Comparison of ENCODE assay signal across 9 mouse cellular contexts in the genomic region with DNA sequence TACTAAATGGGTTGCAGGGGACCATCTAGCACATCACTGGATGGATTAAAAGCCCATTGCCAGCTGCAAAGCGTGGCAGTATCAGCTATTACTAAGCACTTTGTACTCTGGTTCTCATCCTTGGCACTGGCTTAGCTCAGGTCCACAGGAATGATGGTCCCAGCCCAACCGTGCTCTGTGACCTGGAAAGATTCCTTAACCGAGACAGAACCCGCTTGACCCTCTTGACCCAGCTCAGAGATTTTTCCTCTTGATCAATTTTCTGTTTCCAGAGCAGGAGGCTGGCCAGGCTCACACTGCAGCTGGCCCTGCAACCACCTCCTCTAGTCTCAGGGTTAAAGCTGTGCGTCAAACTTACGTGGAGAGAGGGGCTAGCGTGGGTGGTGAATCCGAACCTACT. TPM values are rescaled to one million over a fixed set of nuclear protein-coding genes. Genes with fewer than 3 reads are reported as not detected.
A peak's percentile ranks its signal among the peaks of the same experiment; 100 is the strongest.
DNase-seq lines count a peak whose midpoint lies in the region; ATAC-seq lines count a peak whose summit lies in the region.
"Had no signal": no experiment of that assay in that cellular context is flagged by ENCODE, and none has a peak within 500 bp of the region (broad histone marks: within the 10 kb centered on the region; RNA-seq: fewer than 3 reads in every experiment).

No protein-coding gene starts in this region.

- H3K9ac ChIP-seq in lung, embryonic 16.5 days (ENCODE audit: low read length): peak overlapping the region; percentile 71
- no peak overlapping the region for H3K9ac ChIP-seq in hindbrain, embryonic 11.5 days (ENCODE audit: low read depth, low read length)
- H3K9ac ChIP-seq in stomach, embryonic 14.5 days (replicated peaks; ENCODE audit: low read depth, low read length): 0 out of 2 replicates have a peak overlapping the region, but pooled peaks have one; percentile 4
- H3K9ac ChIP-seq: liver, embryonic 14.5 days had no signal

- H3K4me1 ChIP-seq in lung, embryonic 16.5 days (replicated peaks; ENCODE audit: control insufficient read depth, insufficient read depth, low read length): no peaks in the 10 kb centered on the region; the same call in none of the 2 replicates
- no peaks in the 10 kb centered on the region; the same call in 1 of the 2 replicates for H3K4me1 ChIP-seq in hindbrain, embryonic 11.5 days (replicated peaks; ENCODE audit: control insufficient read depth, insufficient read depth, low read length)
- peaks cover 8% of the 10 kb centered on the region for H3K4me1 ChIP-seq in stomach, embryonic 14.5 days (ENCODE audit: control insufficient read depth, insufficient read depth, low read length)

- DNase-seq in lung, postnatal 25 days (ENCODE audit: low spot score): no peak
- no peak for DNase-seq in hindbrain, embryonic 11.5 days (ENCODE audit: low spot score)
- DNase-seq in kidney, postnatal 36 days: peak; percentile 47 to 66
- no peak for DNase-seq in left cerebral cortex, adult 9 months (ENCODE audit: low spot score in 2 of 2)
- DNase-seq in layer of hippocampus, postnatal 25 days (ENCODE audit: extremely low spot score in 1 of 2, low spot score in 1 of 2): no peak
- DNase-seq: right cerebral cortex, postnatal 25 days had no signal

- no peaks in the 10 kb centered on the region for H3K36me3 ChIP-seq in lung, embryonic 16.5 days (ENCODE audit: control insufficient read depth, insufficient read depth, low read length)
- H3K36me3 ChIP-seq in hindbrain, embryonic 11.5 days (ENCODE audit: control insufficient read depth, insufficient read depth, low read length): no peaks in the 10 kb centered on the region
- no peaks in the 10 kb centered on the region for H3K36me3 ChIP-seq in stomach, embryonic 14.5 days (ENCODE audit: control insufficient read depth, insufficient read depth, low read length)

- ATAC-seq in lung, embryonic 16.5 days (ENCODE audit: low read depth): no peak
- ATAC-seq in hindbrain, embryonic 11.5 days (ENCODE audit: low FRiP score): no peak
- no peak for ATAC-seq in stomach, embryonic 14.5 days (ENCODE audit: insufficient number of reproducible peaks, insufficient read depth, low FRiP score, low read depth)

- no peaks in the 10 kb centered on the region for H3K9me3 ChIP-seq in lung, embryonic 16.5 days (ENCODE audit: control insufficient read depth, low read length)
- H3K9me3 ChIP-seq in hindbrain, embryonic 11.5 days (ENCODE audit: control insufficient read depth, low read length): no peaks in the 10 kb centered on the region
- H3K9me3 ChIP-seq in stomach, embryonic 14.5 days (ENCODE audit: control insufficient read depth, low read depth, low read length): no peaks in the 10 kb centered on the region

- peak overlapping the region; percentile 57 for H3K4me3 ChIP-seq in lung, embryonic 16.5 days (ENCODE audit: low read length)
- peak overlapping the region; percentile 23; the same call in 1 of the 2 replicates for H3K4me3 ChIP-seq in hindbrain, embryonic 11.5 days (ENCODE audit: low read depth, low read length)
- peak overlapping the region; percentile 33 for H3K4me3 ChIP-seq in stomach, embryonic 14.5 days (ENCODE audit: low read depth, low read length)

- H3K4me2 ChIP-seq in lung, embryonic 16.5 days (ENCODE audit: low read depth, low read length): peak overlapping the region; percentile 56
- peak overlapping the region; percentile 28 for H3K4me2 ChIP-seq in hindbrain, embryonic 11.5 days (replicated peaks; ENCODE audit: low read depth, low read length)
- peak overlapping the region; percentile 63 for H3K4me2 ChIP-seq in stomach, embryonic 14.5 days (replicated peaks; ENCODE audit: low read depth, low read length)

- WGBS in lung, embryonic 16.5 days: 36% methylated on average over 8 of the region's 8 CpGs
- WGBS in hindbrain, embryonic 11.5 days: 42% methylated on average over 8 of the region's 8 CpGs
- 38% methylated on average over 8 of the region's 8 CpGs for WGBS in stomach, embryonic 14.5 days

- H3K27me3 ChIP-seq in lung, embryonic 16.5 days (ENCODE audit: control insufficient read depth, insufficient read depth, low read depth, low read length): no peaks in the 10 kb centered on the region
- no peaks in the 10 kb centered on the region for H3K27me3 ChIP-seq in hindbrain, embryonic 11.5 days (ENCODE audit: control insufficient read depth, insufficient read depth, low read length)
- no peaks in the 10 kb centered on the region for H3K27me3 ChIP-seq in stomach, embryonic 14.5 days (ENCODE audit: control insufficient read depth, insufficient read depth, low read length)

- peak overlapping the region; percentile 83 for H3K27ac ChIP-seq in lung, embryonic 16.5 days (ENCODE audit: low read length)
- no peak overlapping the region for H3K27ac ChIP-seq in hindbrain, embryonic 11.5 days (ENCODE audit: low read depth, low read length)
- H3K27ac ChIP-seq in stomach, embryonic 14.5 days (ENCODE audit: low read length): no peak overlapping the region
- H3K27ac ChIP-seq: liver, embryonic 14.5 days had no signal

RNA-seq across cellular contexts. Expression of a gene that starts 1.0 kb away (rescaled TPM):
- polyA plus RNA-seq in lung, embryonic 16.5 days (2015; fragmentation: Nextera tagmentation; extraction: Ambion mirVana): 43.2 and 45.0 TPM in 2 replicates
- polyA plus RNA-seq in hindbrain, embryonic 11.5 days (2014; fragmentation: Nextera tagmentation; extraction: Ambion mirVana): 12.2 and 13.7 TPM in 2 replicates
- polyA plus RNA-seq in stomach, embryonic 14.5 days (2014; fragmentation: Nextera tagmentation; extraction: Ambion mirVana): 7.6 and 10.5 TPM in 2 replicates
- 10 to 100 TPM; 26.5 to 27.5 TPM for total RNA-seq in layer of hippocampus, postnatal 25 days (2021)

Comparison
In these comparisons a context has a peak if more than half of its experiments do, and no peak if none do; other contexts are left out.
1. DNase-seq: peak in kidney, postnatal 36 days (2 of 2); none in lung, postnatal 25 days (single experiment), hindbrain, embryonic 11.5 days (single experiment), left cerebral cortex, adult 9 months (0 of 2) and layer of hippocampus, postnatal 25 days (0 of 2).
2. Peak in every context shown above with its lines, with median percentiles within 50 percentile points of each other: H3K4me2 ChIP-seq and H3K4me3 ChIP-seq.